Mouse (Mus musculus) C2C12 (cell line): ENCODE measurements around the gene Jade1.

Experiments used
- CTCF ChIP-seq: IDR thresholded peaks from one replicate; pipeline ENCODE4 v1.5.1; 2011; ENCODE audit not compliant: control insufficient read depth, insufficient read depth, insufficient read length
- FOSL1 ChIP-seq: IDR thresholded peaks from one replicate; pipeline ENCODE4 v1.8.0; 2011; ENCODE audit warnings: mild to moderate bottlenecking, low read length; ENCODE audit not compliant: poor library complexity, insufficient read depth, severe bottlenecking
- MAX ChIP-seq: IDR thresholded peaks from one replicate; pipeline ENCODE4 v1.6.1; 2011; ENCODE audit warnings: mild to moderate bottlenecking, control low read depth
- MYOD1 ChIP-seq: IDR thresholded peaks from one replicate; pipeline ENCODE4 v1.6.1; 2011; ENCODE audit warnings: low read depth; ENCODE audit not compliant: control insufficient read depth, insufficient read length

DNA sequence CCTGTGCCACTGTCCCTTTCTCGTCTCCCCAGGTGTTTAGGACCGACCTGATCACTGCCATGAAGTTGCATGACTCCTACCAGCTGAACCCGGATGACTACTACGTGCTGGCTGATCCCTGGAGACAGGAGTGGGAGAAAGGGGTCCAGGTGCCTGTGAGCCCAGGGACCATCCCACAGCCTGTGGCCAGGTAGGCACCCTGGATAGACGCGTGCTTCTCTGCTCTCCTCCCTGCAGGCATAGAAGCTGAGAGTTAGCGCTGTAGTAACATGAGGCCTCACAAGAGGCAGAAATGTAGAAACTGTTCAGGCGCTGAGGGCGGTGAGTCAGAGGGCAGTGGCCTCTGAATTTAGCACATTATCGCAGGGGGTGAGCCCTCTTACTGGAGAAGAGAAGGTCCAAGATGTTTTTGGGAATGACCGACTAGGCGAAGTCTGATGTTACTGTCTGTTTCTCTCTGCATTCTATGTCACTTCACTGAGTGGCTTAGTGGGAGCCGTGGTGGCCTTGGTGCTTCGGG is 36.2 kb downstream of the Jade1 start:
- TF ChIP-seq MYOD1, result no peak
- no peak for TF ChIP-seq CTCF
- no peak for TF ChIP-seq FOSL1
- no peak for TF ChIP-seq MAX
